Comparison of ENCODE assay signal across 26 mouse cellular contexts in the genomic region with DNA sequence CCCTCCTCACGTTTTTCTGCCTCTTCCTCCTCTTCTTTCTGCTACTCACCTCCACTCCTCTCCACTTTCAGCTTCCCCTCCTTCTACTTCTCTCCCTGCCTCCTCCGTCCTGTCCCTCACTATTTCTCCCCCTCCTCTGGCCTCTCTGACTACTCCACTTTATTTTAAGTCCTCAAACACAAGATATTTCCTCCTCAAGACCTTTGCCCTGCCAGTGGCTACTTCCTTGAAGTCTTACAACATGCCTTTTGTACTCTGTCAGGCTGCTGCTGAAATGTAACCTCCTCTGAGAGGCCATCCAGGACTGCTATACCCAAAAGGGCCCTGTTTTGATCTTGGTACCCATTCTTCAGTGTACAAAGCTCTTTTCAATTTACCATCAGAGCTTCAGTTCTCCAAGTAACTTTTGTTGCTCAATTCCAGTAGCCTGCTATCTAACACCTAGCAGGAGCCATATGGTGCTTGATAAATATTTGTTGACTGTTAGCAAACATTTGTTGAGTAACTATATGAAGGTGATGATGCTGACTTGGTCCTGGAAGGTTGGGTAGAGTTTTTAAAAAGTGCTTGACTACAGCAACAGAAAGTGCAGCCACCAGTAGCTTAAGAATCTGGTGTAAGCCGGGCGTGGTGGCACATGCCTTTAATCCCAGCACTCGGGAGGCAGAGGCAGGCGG. TPM values are rescaled to one million over a fixed set of nuclear protein-coding genes. Genes with fewer than 3 reads are reported as not detected.
"Had no signal": no experiment of that assay in that cellular context is flagged by ENCODE, and none has a peak within 500 bp of the region (broad histone marks: within the 10 kb centered on the region; RNA-seq: fewer than 3 reads in every experiment).

No protein-coding gene starts in this region.

- H3K36me3 ChIP-seq: limb, embryonic 10.5 days; limb, embryonic 13.5 days; liver, embryonic 12.5 days; liver, embryonic 15.5 days; midbrain, embryonic 12.5 days; midbrain, embryonic 15.5 days; neural tube, embryonic 12.5 days; neural tube, embryonic 15.5 days; stomach, embryonic 15.5 days had no signal

- H3K27ac ChIP-seq: hindbrain, postnatal 0 days; kidney, postnatal 0 days; layer of hippocampus, adult 2 months; limb, embryonic 10.5 days; limb, embryonic 13.5 days; liver, embryonic 12.5 days; liver, embryonic 15.5 days; macrophage; midbrain, embryonic 12.5 days; midbrain, embryonic 15.5 days; neural tube, embryonic 12.5 days; neural tube, embryonic 15.5 days; stomach, embryonic 15.5 days had no signal

- H3K4me3 ChIP-seq: layer of hippocampus, adult 2 months; limb, embryonic 10.5 days; limb, embryonic 13.5 days; liver, embryonic 12.5 days; liver, embryonic 15.5 days; midbrain, embryonic 12.5 days; midbrain, embryonic 15.5 days; neural tube, embryonic 12.5 days; neural tube, embryonic 15.5 days; stomach, embryonic 15.5 days had no signal

- H3K27me3 ChIP-seq: limb, embryonic 13.5 days; liver, embryonic 12.5 days; liver, embryonic 15.5 days; midbrain, embryonic 12.5 days; midbrain, embryonic 15.5 days; neural tube, embryonic 12.5 days; neural tube, embryonic 15.5 days; stomach, embryonic 15.5 days had no signal

- H3K4me1 ChIP-seq: limb, embryonic 10.5 days; limb, embryonic 13.5 days; liver, embryonic 12.5 days; liver, embryonic 15.5 days; midbrain, embryonic 12.5 days; midbrain, embryonic 15.5 days; neural tube, embryonic 12.5 days; neural tube, embryonic 15.5 days had no signal

- DNase-seq: kidney, adult 18-20 months; kidney, adult 9 months; kidney, postnatal 25 days; layer of hippocampus, adult 9-11 months; liver; lung, embryonic 14.5 days; right cerebral cortex, adult 18-20 months; right cerebral cortex, postnatal 14 days; right cerebral cortex, postnatal 4 days; spleen, adult 18-20 months; thymus, adult 18-20 months; thymus, postnatal 14 days had no signal

- H3K9ac ChIP-seq: limb, embryonic 13.5 days; liver, embryonic 12.5 days; liver, embryonic 15.5 days; lung, embryonic 14.5 days; midbrain, embryonic 12.5 days; midbrain, embryonic 15.5 days; neural tube, embryonic 12.5 days; neural tube, embryonic 15.5 days; stomach, embryonic 15.5 days had no signal

- H3K4me2 ChIP-seq: limb, embryonic 13.5 days; liver, embryonic 12.5 days; liver, embryonic 15.5 days; lung, embryonic 14.5 days; midbrain, embryonic 12.5 days; midbrain, embryonic 15.5 days; neural tube, embryonic 12.5 days; neural tube, embryonic 15.5 days; stomach, embryonic 15.5 days had no signal

- ATAC-seq: hindbrain, postnatal 0 days; inflammation-experienced regulatory T-cells, adult 6 months; liver, embryonic 12.5 days; midbrain, embryonic 15.5 days had no signal

- H3K9me3 ChIP-seq: limb, embryonic 10.5 days; limb, embryonic 13.5 days; liver, embryonic 12.5 days; liver, embryonic 15.5 days; midbrain, embryonic 12.5 days; midbrain, embryonic 15.5 days; neural tube, embryonic 12.5 days; neural tube, embryonic 15.5 days; stomach, embryonic 15.5 days had no signal

RNA-seq across cellular contexts. Expression of a gene that starts 41.6 kb away (rescaled TPM):
- polyA plus RNA-seq: liver, embryonic 15.5 days had no signal
